Mouse (Mus musculus): ENCODE measurements around the gene Hinfp.

DNA sequence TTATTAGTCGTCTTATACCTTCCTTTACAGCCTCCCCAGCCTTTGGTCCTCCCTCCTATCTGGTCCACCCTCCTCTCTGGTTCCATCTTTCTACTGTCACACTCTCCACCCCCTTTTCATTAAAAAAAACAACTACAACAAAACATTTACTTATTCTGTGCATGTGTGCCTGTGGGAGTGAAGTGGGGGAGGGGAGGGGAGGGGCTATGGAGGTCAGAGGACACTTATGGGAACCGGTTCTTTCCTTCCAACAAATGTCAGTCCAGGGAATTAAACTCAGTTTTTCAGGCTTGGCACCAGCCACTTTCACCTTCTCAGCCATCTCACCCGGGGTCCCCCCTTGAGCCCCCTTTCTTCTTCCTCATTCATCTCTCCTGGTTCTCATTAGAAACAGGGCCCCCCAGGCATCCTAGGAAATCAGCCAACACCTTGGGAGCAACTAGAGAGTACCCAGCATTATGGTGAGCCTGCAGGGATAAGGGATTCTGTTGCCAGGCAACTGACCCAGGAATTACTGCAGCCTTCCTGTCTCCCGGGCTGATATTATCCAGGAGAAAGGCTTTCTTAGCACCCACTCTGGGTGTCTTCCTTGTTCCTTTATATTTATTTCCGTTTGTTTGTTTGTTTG, 50.8 kb downstream of the Hinfp start:
- no peak for TF ChIP-seq POLR2A (IDR thresholded peaks at IDR 0.05; ENCODE audit: control insufficient read depth, low read depth, low read length)
- no peak for TF ChIP-seq CTCF (IDR thresholded peaks at IDR 0.05; ENCODE audit: control insufficient read depth, insufficient read depth, insufficient replicate concordance, low read depth, low read length)

All from testis, adult 2 months (tissue).